ENCODE assay signal across 8 mouse cellular contexts in the genomic region with DNA sequence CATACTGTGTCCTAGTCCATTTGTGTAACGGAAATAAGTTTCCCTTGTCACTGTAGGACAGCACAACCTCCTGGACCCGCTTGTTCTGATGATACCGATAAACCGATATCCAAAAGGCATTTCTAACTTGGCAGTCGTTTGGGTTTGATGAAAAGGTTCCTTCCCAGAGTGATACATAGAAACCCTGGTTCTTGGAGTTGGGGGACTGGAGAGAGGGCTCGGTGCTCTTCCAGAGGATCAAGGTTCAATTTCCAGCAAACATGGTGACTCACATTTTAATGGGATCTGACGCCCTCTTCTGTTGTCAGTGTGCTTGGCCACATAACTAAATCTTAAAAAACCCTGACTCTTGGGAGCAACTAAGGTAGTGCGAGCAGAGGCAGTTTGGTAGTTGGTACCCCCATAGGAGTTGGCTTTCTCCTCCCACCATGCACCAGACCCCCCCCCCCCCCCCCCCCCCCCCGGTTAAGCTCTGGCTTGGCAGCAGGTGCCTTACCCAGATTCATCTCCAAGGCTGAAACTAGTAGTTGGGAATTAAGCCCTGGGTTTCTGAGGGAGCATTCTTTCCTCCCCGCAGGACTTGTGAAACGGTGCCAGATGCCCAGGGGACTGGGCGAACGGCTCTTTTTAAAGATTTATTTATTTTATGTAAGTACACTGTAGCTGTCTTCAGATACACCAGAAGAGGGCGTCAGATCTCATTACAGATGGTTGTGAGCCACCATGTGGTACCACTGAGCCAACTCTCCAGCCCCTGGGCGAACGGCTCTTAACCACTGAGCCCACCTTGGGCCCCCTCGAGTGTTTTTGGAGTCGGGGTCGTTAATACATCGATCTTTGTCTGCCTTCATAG. TPM values are rescaled to one million over a fixed set of nuclear protein-coding genes. Genes with fewer than 3 reads are reported as not detected.
DNase-seq lines count a peak whose midpoint lies in the region; ATAC-seq and TF ChIP-seq lines count a peak whose summit lies in the region.

No protein-coding gene starts in this region.

- no peaks in the 10 kb centered on the region for H3K9me3 ChIP-seq in lung, embryonic 16.5 days (ENCODE audit: control insufficient read depth, low read length)
- no peaks in the 10 kb centered on the region for H3K9me3 ChIP-seq in hindbrain, embryonic 11.5 days (ENCODE audit: control insufficient read depth, low read length)
- H3K9me3 ChIP-seq in liver, embryonic 14.5 days (ENCODE audit: control insufficient read depth, low read length), result no peaks in the 10 kb centered on the region
- no peaks in the 10 kb centered on the region for H3K9me3 ChIP-seq in stomach, embryonic 16.5 days (replicated peaks; ENCODE audit: control insufficient read depth, low read length)

- no peak for TF ChIP-seq EP300 in liver, embryonic 14.5 days (IDR thresholded peaks at IDR 0.05; ENCODE audit: low read depth)

- peak overlapping the region; percentile 71 for H3K4me2 ChIP-seq in lung, embryonic 16.5 days (ENCODE audit: low read depth, low read length)
- H3K4me2 ChIP-seq in hindbrain, embryonic 11.5 days (replicated peaks; ENCODE audit: low read depth, low read length), result peak overlapping the region; percentile 67
- H3K4me2 ChIP-seq in liver, embryonic 14.5 days (ENCODE audit: low read depth), result peak overlapping the region; percentile 82
- H3K4me2 ChIP-seq in stomach, embryonic 16.5 days (ENCODE audit: low read depth, low read length), result peak overlapping the region; percentile 79

- 6% methylated on average over 19 of the region's 20 CpGs for WGBS in lung, embryonic 16.5 days
- WGBS in hindbrain, embryonic 11.5 days, result 12% methylated on average over 19 of the region's 20 CpGs
- WGBS in liver, embryonic 14.5 days (ENCODE audit: insufficient replicate concordance), result 7% methylated on average over 19 of the region's 20 CpGs
- WGBS in stomach, embryonic 16.5 days, result 8% methylated on average over 19 of the region's 20 CpGs

- H3K27ac ChIP-seq in lung, embryonic 16.5 days (ENCODE audit: low read length), result peak overlapping the region; percentile 90
- no peak overlapping the region for H3K27ac ChIP-seq in hindbrain, embryonic 11.5 days (ENCODE audit: low read depth, low read length)
- H3K27ac ChIP-seq in liver, embryonic 14.5 days, result peak overlapping the region; percentile 43
- H3K27ac ChIP-seq in stomach, embryonic 16.5 days (ENCODE audit: low read length), result peak overlapping the region; percentile 93

- DNase-seq in lung, postnatal 14 days, result no peak
- DNase-seq in brain, embryonic 14.5 days (ENCODE audit: low read depth), result peak; percentile 55
- DNase-seq in hindbrain, embryonic 11.5 days (ENCODE audit: low spot score), result peak; percentile 40
- peak in 1 of 3 experiments; percentile 33 for DNase-seq in liver, embryonic 14.5 days (ENCODE audit: low read depth in 3 of 3, low spot score in 3 of 3)
- DNase-seq in B cell, adult 2 months, result no peak
- no peak for DNase-seq in cerebellum, adult 11 months

- TF ChIP-seq CTCF in brain, embryonic 14.5 days (IDR thresholded peaks at IDR 0.05; ENCODE audit: borderline replicate concordance, extremely low read depth, insufficient read depth, insufficient read length), result peak; percentile 6; the same call in 1 of the 2 replicates
- peak; percentile 49; the same call in 1 of the 2 replicates for TF ChIP-seq CTCF in liver, embryonic 14.5 days (IDR thresholded peaks at IDR 0.05; ENCODE audit: low read depth)

- peak overlapping the region; percentile 97 for H3K4me3 ChIP-seq in lung, embryonic 16.5 days (ENCODE audit: low read length)
- H3K4me3 ChIP-seq in hindbrain, embryonic 11.5 days (ENCODE audit: low read depth, low read length), result peak overlapping the region; percentile 71
- H3K4me3 ChIP-seq in liver, embryonic 14.5 days (ENCODE audit: insufficient read depth in 1 of 2, low read depth in 2 of 2, low read length in 2 of 2), result peak overlapping the region; percentile 86 to 89
- peak overlapping the region; percentile 92 for H3K4me3 ChIP-seq in stomach, embryonic 16.5 days (replicated peaks; ENCODE audit: low read length)

- H3K9ac ChIP-seq in lung, embryonic 16.5 days (ENCODE audit: low read length), result peak overlapping the region; percentile 89
- H3K9ac ChIP-seq in hindbrain, embryonic 11.5 days (ENCODE audit: low read depth, low read length), result peak overlapping the region; percentile 73; the same call in 1 of the 2 replicates
- H3K9ac ChIP-seq in liver, embryonic 14.5 days (replicated peaks), result peak overlapping the region; percentile 85
- H3K9ac ChIP-seq in stomach, embryonic 16.5 days (ENCODE audit: low read length), result peak overlapping the region; percentile 88

- ATAC-seq in lung, embryonic 16.5 days (ENCODE audit: low read depth), result peak; percentile 2; the same call in 1 of the 2 replicates
- ATAC-seq in hindbrain, embryonic 11.5 days (ENCODE audit: low FRiP score), result peak; percentile 37
- ATAC-seq in liver, embryonic 14.5 days (ENCODE audit: insufficient read depth), result peak; percentile 23; the same call in 1 of the 2 replicates
- 0 out of 2 replicates have a peak, but pooled peaks have one; percentile 5 for ATAC-seq in stomach, embryonic 16.5 days (ENCODE audit: insufficient read depth, low FRiP score)

- H3K4me1 ChIP-seq in lung, embryonic 16.5 days (replicated peaks; ENCODE audit: control insufficient read depth, insufficient read depth, low read length), result peaks cover 21% of the 10 kb centered on the region
- H3K4me1 ChIP-seq in hindbrain, embryonic 11.5 days (replicated peaks; ENCODE audit: control insufficient read depth, insufficient read depth, low read length), result 0 out of 2 replicates have a peak, but pooled peaks cover 3% of the 10 kb centered on the region
- peaks cover 0 to 7% of the 10 kb centered on the region in 2 experiments; a peak in 2 of 4 replicates for H3K4me1 ChIP-seq in liver, embryonic 14.5 days (replicated peaks; ENCODE audit: control insufficient read depth in 2 of 2, insufficient read depth in 2 of 2, low read length in 1 of 2)
- H3K4me1 ChIP-seq in stomach, embryonic 16.5 days (ENCODE audit: control insufficient read depth, insufficient read depth, low read length), result peaks cover 16% of the 10 kb centered on the region

- H3K36me3 ChIP-seq in lung, embryonic 16.5 days (ENCODE audit: control insufficient read depth, insufficient read depth, low read length), result peaks cover 36% of the 10 kb centered on the region
- H3K36me3 ChIP-seq in hindbrain, embryonic 11.5 days (ENCODE audit: control insufficient read depth, insufficient read depth, low read length), result peaks cover 5% of the 10 kb centered on the region; the same call in 1 of the 2 replicates
- peaks cover 38% of the 10 kb centered on the region for H3K36me3 ChIP-seq in liver, embryonic 14.5 days (replicated peaks; ENCODE audit: control insufficient read depth, insufficient read depth, low read depth)
- peaks cover 28% of the 10 kb centered on the region; the same call in 1 of the 2 replicates for H3K36me3 ChIP-seq in stomach, embryonic 16.5 days (ENCODE audit: control insufficient read depth, insufficient read depth, low read length)

- no peaks in the 10 kb centered on the region for H3K27me3 ChIP-seq in lung, embryonic 16.5 days (ENCODE audit: control insufficient read depth, insufficient read depth, low read depth, low read length)
- H3K27me3 ChIP-seq in hindbrain, embryonic 11.5 days (ENCODE audit: control insufficient read depth, insufficient read depth, low read length), result no peaks in the 10 kb centered on the region
- H3K27me3 ChIP-seq in liver, embryonic 14.5 days (ENCODE audit: control insufficient read depth, insufficient read depth, low read length), result no peaks in the 10 kb centered on the region
- H3K27me3 ChIP-seq in stomach, embryonic 16.5 days (ENCODE audit: control insufficient read depth, insufficient read depth, low read length), result no peaks in the 10 kb centered on the region

- TF ChIP-seq POLR2A in brain, embryonic 14.5 days (IDR thresholded peaks at IDR 0.05; ENCODE audit: borderline replicate concordance, extremely low read depth, insufficient read depth, insufficient read length, poor library complexity, severe bottlenecking), result no peak

RNA-seq across cellular contexts. Expression of gene 2310039H08Rik, which starts 1.1 kb away (rescaled TPM):
- 59.5 and 60.2 TPM in 2 replicates for polyA plus RNA-seq in lung, embryonic 16.5 days (2015; fragmentation: Nextera tagmentation; extraction: Ambion mirVana)
- polyA plus RNA-seq in brain, embryonic 14.5 days (2012; rRNA removed), result 56.6 and 101 TPM in 2 replicates
- polyA plus RNA-seq in hindbrain, embryonic 11.5 days (2014; fragmentation: Nextera tagmentation; extraction: Ambion mirVana), result 48.4 and 49.2 TPM in 2 replicates
- polyA plus RNA-seq in liver, embryonic 14.5 days (2012; rRNA removed), result 36.7 and 37.2 TPM in 2 replicates
- 62.7 and 63.3 TPM in 2 replicates for polyA plus RNA-seq in liver, embryonic 14.5 days (2014; fragmentation: Nextera tagmentation; extraction: Ambion mirVana)
- 76.2 and 83.8 TPM in 2 replicates for polyA plus RNA-seq in stomach, embryonic 16.5 days (2015; fragmentation: Nextera tagmentation; extraction: Ambion mirVana)

RNA-seq across cellular contexts. Expression of gene Rpl7l1, which starts 9.0 kb away (rescaled TPM):
- polyA plus RNA-seq in lung, embryonic 16.5 days (2015; fragmentation: Nextera tagmentation; extraction: Ambion mirVana), result 141 and 154 TPM in 2 replicates
- polyA plus RNA-seq in brain, embryonic 14.5 days (2012; rRNA removed), result 63.2 and 68.7 TPM in 2 replicates
- polyA plus RNA-seq in hindbrain, embryonic 11.5 days (2014; fragmentation: Nextera tagmentation; extraction: Ambion mirVana), result 149 and 155 TPM in 2 replicates
- polyA plus RNA-seq in liver, embryonic 14.5 days (2012; rRNA removed), result 23.2 and 38.0 TPM in 2 replicates
- 65.5 and 75.3 TPM in 2 replicates for polyA plus RNA-seq in liver, embryonic 14.5 days (2014; fragmentation: Nextera tagmentation; extraction: Ambion mirVana)
- 151 and 155 TPM in 2 replicates for polyA plus RNA-seq in stomach, embryonic 16.5 days (2015; fragmentation: Nextera tagmentation; extraction: Ambion mirVana)

RNA-seq across cellular contexts. Expression of gene Ptcra, which starts 10.0 kb away (rescaled TPM):
- polyA plus RNA-seq in lung, embryonic 16.5 days (2015; fragmentation: Nextera tagmentation; extraction: Ambion mirVana), result 2.8 and 7.1 TPM in 2 replicates
- polyA plus RNA-seq in brain, embryonic 14.5 days (2012; rRNA removed), result 0.08 and 0.11 TPM in 2 replicates
- 0.34 and 0.53 TPM in 2 replicates for polyA plus RNA-seq in hindbrain, embryonic 11.5 days (2014; fragmentation: Nextera tagmentation; extraction: Ambion mirVana)
- polyA plus RNA-seq in liver, embryonic 14.5 days (2012; rRNA removed), result 0.04 TPM in 2 replicates
- polyA plus RNA-seq in liver, embryonic 14.5 days (2014; fragmentation: Nextera tagmentation; extraction: Ambion mirVana), result 0.10 and 0.18 TPM in 2 replicates
- polyA plus RNA-seq in stomach, embryonic 16.5 days (2015; fragmentation: Nextera tagmentation; extraction: Ambion mirVana), result 0.17 TPM in 1 of 2 replicates, not detected in the other

RNA-seq across cellular contexts. Expression of gene Cnpy3, which starts 21.5 kb away (rescaled TPM):
- 79.0 and 80.1 TPM in 2 replicates for polyA plus RNA-seq in lung, embryonic 16.5 days (2015; fragmentation: Nextera tagmentation; extraction: Ambion mirVana)
- polyA plus RNA-seq in brain, embryonic 14.5 days (2012; rRNA removed), result 55.2 and 55.9 TPM in 2 replicates
- 53.4 and 53.9 TPM in 2 replicates for polyA plus RNA-seq in hindbrain, embryonic 11.5 days (2014; fragmentation: Nextera tagmentation; extraction: Ambion mirVana)
- 15.0 and 18.0 TPM in 2 replicates for polyA plus RNA-seq in liver, embryonic 14.5 days (2012; rRNA removed)
- 17.7 and 20.7 TPM in 2 replicates for polyA plus RNA-seq in liver, embryonic 14.5 days (2014; fragmentation: Nextera tagmentation; extraction: Ambion mirVana)
- 70.7 and 74.0 TPM in 2 replicates for polyA plus RNA-seq in stomach, embryonic 16.5 days (2015; fragmentation: Nextera tagmentation; extraction: Ambion mirVana)

RNA-seq across cellular contexts. Expression of gene Gnmt, which starts 44.5 kb away (rescaled TPM):
- polyA plus RNA-seq in lung, embryonic 16.5 days (2015; fragmentation: Nextera tagmentation; extraction: Ambion mirVana), result 2.5 and 5.2 TPM in 2 replicates
- polyA plus RNA-seq in brain, embryonic 14.5 days (2012; rRNA removed), result 1.5 and 2.4 TPM in 2 replicates
- polyA plus RNA-seq in hindbrain, embryonic 11.5 days (2014; fragmentation: Nextera tagmentation; extraction: Ambion mirVana), result 0.40 and 0.48 TPM in 2 replicates
- 15.7 and 18.3 TPM in 2 replicates for polyA plus RNA-seq in liver, embryonic 14.5 days (2012; rRNA removed)
- polyA plus RNA-seq in liver, embryonic 14.5 days (2014; fragmentation: Nextera tagmentation; extraction: Ambion mirVana), result 30.8 and 31.2 TPM in 2 replicates
- polyA plus RNA-seq in stomach, embryonic 16.5 days (2015; fragmentation: Nextera tagmentation; extraction: Ambion mirVana), result 17.1 and 21.8 TPM in 2 replicates

Comparison
In these comparisons a context has a peak if more than half of its experiments do, and no peak if none do; other contexts are left out.
1. DNase-seq: peak in brain, embryonic 14.5 days (single experiment) and hindbrain, embryonic 11.5 days (single experiment); none in lung, postnatal 14 days (single experiment), B cell, adult 2 months (0 of 2) and cerebellum, adult 11 months (single experiment).
2. Peak in every context shown above with its lines, with median percentiles within 50 percentile points of each other: ATAC-seq, H3K4me2 ChIP-seq, H3K4me3 ChIP-seq and H3K9ac ChIP-seq.